Mouse (Mus musculus): ENCODE measurements around the gene Usp9x. TPM values are rescaled to one million over a fixed set of nuclear protein-coding genes. Genes with fewer than 3 reads are reported as not detected.

The Usp9x gene
- total RNA-seq (2021) = 100 to 1,000 TPM; 255 to 256 TPM
- long read RNA-seq, experiment 1, partial matches to known transcripts = 11 of 13 reads
- long read RNA-seq, experiment 1, other reads (novel, unspliced or antisense) = 2 of 13 reads
- long read RNA-seq, experiment 2, partial matches to known transcripts = 17 of 20 reads
- long read RNA-seq, experiment 2, other reads (novel, unspliced or antisense) = 3 of 20 reads

- DNase-seq (ENCODE audit: low spot score in 2 of 2) = peak in 1 of 2 experiments; percentile 53
These were observed at the start of gene Usp9x for GRCm38 (mm10) chrX:13071241-13071775. Gene Usp9x (plus strand): TSS chrX:13071498.

GRCm38 (mm10) chrX:13022547-13023310 lies 48.6 kb upstream of the Usp9x start:
- no peak for DNase-seq (ENCODE audit: low spot score in 2 of 2)

- DNase-seq (ENCODE audit: low spot score in 2 of 2) = no peak
These were observed 46.6 kb upstream of the Usp9x start for GRCm38 (mm10) chrX:13024539-13025202.

GRCm38 (mm10) chrX:13025286-13025685 lies 46.0 kb upstream of the Usp9x start:
- no peak for DNase-seq (ENCODE audit: low spot score in 2 of 2)

GRCm38 (mm10) chrX:13028156-13028555 lies 43.1 kb upstream of the Usp9x start:
- no peak for DNase-seq (ENCODE audit: low spot score in 2 of 2)

- no peak for DNase-seq (ENCODE audit: low spot score in 2 of 2)
These were observed 41.3 kb upstream of the Usp9x start for GRCm38 (mm10) chrX:13029996-13030395.

DNA sequence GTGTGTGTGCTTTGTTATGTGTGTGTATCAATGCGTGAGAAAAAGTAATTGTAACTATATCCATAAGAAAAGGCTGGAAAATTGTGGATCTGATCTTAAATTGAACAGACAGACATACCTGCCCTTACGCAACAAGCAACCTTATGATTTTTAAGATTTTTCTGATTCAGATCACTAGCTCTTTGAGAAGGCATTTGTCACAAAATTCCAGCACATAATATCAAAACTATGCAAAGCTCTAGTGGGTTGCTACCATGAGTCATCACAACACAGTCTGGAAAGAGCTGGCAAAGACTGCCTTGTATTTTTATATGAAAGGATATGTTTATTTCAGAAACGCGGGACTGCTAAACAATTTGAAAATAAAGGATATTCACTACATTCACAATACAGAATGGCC lies 34.2 kb upstream of the Usp9x start:
- DNase-seq (ENCODE audit: low spot score in 2 of 2) = no peak

DNA sequence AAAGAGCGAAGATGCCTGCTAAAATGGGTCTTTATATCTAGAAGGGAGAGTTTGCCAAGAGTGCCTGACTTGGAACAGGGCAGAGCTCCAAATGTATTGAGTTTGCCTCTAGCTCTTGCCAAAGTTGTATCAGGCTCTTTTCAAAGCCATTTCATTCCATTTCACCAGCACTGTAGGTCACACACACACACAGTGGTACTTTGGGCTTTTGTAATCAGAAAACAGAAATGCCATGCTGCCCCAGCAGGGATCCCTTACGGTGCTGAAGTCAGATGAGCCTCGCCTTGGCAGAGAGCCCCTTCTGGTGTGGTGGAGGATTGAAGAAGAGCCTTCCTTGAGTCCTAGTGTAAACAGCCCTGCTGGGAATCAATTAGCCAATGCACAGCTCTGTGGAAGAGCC lies 32.1 kb upstream of the Usp9x start:
- peak in 1 of 2 experiments; percentile 42 for DNase-seq (ENCODE audit: low spot score in 2 of 2)

DNA sequence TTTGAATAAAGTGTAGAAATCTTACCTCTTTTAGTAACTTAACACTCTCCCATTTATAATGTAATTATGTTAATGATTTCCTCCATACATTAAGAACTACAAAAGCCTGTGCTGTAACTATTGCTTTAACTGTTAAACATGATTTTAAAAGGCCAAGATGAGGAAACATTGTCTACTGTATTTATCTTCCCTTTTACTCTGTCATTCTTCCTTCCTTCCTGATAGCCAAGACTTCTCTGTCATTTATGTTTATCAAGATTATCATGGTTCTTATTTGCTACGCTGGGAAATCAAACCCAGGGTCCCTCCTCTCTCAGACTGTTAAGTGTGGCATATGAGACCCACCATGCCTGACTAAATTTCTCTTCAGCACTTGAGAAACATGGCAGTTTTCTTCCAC lies 30.9 kb upstream of the Usp9x start:
- no peak for DNase-seq (ENCODE audit: low spot score in 2 of 2)

- peak; percentile 85 to 94 for DNase-seq (ENCODE audit: low spot score in 2 of 2)
These were observed 29.6 kb upstream of the Usp9x start for GRCm38 (mm10) chrX:13041630-13042129.

GRCm38 (mm10) chrX:13043780-13044179 lies 27.5 kb upstream of the Usp9x start:
- no peak for DNase-seq (ENCODE audit: low spot score in 2 of 2)

DNA sequence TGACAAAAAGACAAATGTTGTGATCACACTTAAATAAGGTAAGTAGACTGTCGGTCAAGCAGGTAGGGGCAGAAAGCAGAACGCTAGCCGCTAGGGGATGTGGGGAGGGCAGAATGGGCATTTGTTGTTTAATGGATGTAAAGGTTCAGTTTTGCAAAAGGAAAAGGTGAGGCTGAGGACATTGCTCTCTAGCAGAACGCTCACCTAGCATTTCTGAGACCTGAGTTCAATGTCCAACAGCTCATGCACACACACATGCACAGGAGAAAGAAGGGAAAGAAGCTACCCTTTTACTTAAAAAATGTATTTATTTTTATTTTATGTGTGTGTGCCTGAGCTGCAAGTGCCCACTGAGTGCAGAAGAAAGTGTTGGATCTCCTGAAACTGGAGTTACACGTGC lies 26.6 kb upstream of the Usp9x start:
- DNase-seq (ENCODE audit: low spot score in 2 of 2) = no peak

DNA sequence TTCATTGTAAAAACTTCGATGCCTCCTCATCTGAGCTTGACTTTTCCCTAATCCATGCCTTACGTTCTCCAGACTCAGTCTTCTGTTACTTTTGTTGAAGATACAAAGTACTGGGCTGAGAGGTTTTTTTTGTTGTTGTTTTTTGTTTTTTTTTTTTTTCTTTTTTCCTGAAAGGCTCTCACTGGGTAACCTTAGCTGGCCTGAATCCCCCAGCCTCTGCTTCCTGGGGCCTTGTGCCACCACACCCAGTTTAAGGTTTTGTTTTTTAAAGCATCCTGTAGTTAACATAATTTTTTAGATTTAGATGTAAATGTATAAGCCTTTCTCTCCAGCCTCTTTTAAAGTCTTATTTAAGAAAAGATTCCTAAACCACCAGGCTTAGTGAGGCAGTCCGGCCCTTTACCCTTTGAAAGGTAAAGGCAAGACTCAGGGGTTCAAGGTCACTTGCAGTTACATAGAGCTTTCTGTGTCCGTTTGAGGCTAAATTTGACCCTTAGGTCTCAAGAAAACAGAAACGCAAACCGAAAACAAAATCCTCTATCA lies 24.3 kb upstream of the Usp9x start:
- DNase-seq (ENCODE audit: low spot score in 2 of 2) = no peak

- peak; percentile 17 to 55 for DNase-seq (ENCODE audit: low spot score in 2 of 2)
These were observed 23.5 kb upstream of the Usp9x start for GRCm38 (mm10) chrX:13047631-13048345.

DNA sequence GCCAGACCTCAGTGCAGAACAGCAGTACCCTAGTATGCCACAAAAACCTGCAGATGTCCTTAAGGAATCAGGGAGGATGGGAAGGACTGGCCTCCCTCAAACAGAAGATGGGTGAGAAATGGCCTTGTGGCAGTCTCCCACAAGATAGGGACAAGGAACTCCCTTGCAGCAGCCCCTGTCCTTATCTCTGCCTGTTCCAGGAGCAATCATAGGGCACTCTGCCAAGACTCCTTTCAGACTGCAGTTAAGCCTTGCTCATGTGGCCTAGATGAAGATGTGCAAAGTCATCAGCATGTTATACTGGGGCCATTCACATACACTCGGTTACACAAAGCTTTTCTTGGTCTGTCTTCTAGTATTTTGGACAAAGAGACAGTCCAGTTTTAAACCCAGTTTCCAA lies 16.7 kb upstream of the Usp9x start:
- no peak for DNase-seq (ENCODE audit: low spot score in 2 of 2)

GRCm38 (mm10) chrX:13061961-13062360 lies 9.3 kb upstream of the Usp9x start:
- no peak for DNase-seq (ENCODE audit: low spot score in 2 of 2)

- DNase-seq (ENCODE audit: low spot score in 2 of 2) = no peak
These were observed 6.9 kb upstream of the Usp9x start for GRCm38 (mm10) chrX:13064273-13064925.

GRCm38 (mm10) chrX:13070206-13070572 lies 1.1 kb upstream of the Usp9x start:
- no peak for DNase-seq (ENCODE audit: low spot score in 2 of 2)

DNA sequence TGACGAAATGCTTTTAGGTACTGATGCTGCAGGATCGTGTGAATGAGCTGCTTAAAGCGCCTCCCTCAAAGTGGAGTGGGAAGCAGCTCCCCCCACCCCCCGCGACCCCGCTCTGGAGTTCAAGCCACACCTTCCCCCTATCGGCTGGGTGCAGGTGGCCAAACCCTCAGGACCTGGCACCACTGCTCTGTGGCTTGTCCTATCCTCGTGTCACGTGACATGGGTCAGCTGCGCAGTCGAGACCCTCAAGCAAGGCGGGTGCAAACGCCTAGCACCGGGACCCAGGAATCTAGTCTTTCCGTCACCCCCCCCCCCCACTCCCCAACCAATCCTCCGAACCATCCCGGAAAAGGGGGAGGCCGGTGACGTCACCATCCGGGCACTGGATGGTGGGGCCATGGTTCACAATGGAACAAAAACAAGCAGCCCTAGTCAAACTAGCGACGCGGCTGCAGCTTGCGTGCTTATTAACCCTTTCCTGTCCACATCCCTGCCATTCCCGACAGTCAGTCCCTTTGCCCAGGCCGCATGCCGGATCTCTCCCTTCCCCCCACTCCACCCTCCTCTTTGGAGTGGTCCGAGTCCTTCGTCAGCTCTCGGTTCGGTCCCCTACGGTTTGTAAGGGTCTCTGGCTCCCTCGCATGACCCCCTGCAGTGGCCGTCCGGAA lies 591 bp upstream of the Usp9x start:
- peak; percentile 88 to 96 for DNase-seq (ENCODE audit: low spot score in 2 of 2)
